Mouse (Mus musculus): ENCODE data around the gene Anpep. TPM values are rescaled to one million over a fixed set of nuclear protein-coding genes. Genes with fewer than 3 reads are reported as not detected.
A peak's percentile ranks its signal among the peaks of the same experiment; 100 is the strongest.
"Not testable (repeated sequence)": the region's sequence is repeated elsewhere in the genome, so short reads cannot be mapped to it uniquely, and the experiment has no call there.

Gene Anpep
- polyA plus RNA-seq, 1 experiment: 17.6 TPM

DNA sequence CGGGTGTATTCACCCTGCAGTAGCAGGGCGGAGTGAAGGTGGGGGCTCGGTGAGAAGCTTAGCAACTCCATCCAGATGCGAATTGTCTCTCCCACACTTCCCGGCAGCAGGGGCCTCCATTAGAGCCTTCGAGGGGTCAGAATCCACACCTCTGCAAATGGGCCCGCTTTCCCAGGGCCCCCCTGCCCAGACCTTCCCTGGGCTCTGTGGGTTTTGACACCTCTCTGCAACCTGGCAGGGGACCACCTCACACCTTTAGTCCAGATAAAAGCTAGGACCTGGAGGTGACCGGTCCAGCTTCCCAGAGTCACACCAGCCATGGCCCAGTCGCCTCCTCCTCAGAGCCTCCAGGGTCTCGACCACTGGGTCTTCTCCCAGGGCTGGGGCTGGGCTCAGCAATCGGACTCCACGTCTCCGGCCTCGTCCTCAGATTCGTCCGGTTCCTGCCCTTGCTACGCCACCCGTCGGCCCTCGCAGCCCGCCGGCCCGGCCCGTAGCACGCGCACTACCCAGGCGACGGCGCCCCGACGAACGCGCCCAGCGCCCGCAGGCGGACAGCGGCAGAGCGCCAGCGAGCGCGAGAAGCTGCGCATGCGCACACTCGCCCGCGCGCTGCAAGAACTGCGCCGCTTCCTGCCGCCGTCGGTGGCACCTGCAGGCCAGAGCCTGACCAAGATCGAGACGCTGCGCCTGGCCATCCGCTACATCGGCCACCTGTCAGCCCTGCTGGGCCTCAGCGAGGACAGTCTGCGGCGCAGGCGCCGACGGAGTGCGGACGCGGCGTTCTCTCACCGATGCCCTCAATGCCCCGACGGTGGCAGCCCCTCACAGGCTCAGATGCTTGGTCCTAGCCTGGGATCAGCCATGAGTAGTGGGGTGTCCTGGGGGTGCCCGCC lies 50.0 kb downstream of the Anpep start, which contains the start of gene Mesp2:
TSS of gene Mesp2 (plus strand) at position 117 of the 896 bp plus-strand sequence.
- no peak for DNase-seq (ENCODE audit: low read depth)

DNA sequence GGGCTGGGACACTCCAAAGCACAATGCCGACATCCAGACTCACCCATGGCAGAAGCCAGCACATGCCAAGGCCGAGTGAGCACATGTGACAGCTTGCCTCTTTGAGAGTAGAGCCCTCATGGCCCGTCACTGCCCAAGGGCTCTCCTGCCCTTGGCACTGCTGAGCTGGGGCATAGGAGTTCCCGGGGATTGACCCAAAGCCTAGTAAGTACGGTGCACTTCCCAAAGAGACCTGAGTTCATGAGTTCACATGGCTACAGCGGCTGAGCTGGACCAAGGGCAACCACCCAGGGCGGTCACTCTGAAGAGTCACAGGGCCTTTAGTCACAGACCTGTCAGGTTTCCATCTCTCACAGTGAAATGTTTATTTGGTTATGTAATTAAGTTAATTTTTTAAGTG lies 52.3 kb downstream of the Anpep start:
- no peak for DNase-seq (ENCODE audit: low read depth)

DNA sequence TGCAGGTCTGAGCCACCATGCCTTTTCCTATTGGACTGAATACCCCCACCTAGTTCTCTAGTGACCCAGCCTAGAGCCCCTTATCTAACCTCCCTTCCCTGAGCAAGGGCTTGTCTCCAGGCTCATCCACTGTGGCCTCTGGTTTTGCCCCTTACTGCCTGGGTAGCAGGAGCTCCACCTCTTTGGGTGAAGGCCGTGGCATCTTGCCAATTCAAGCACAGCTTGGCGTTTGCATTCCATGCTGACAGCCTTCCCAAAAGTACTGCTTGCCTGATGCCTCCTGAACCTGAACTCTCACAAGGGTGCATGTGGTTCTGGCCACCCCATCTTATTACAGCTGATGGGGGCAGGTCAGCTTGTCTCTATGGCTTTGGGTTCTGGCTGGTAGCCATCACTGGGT lies 57.0 kb downstream of the Anpep start:
- DNase-seq (ENCODE audit: low read depth): no peak

GRCm38 (mm10) chr7:79802037-79802436 lies 58.8 kb downstream of the Anpep start:
- no peak for DNase-seq (ENCODE audit: low read depth)

- DNase-seq (ENCODE audit: low read depth): no peak
Observed at GRCm38 (mm10) chr7:79801391-79801790, 59.5 kb downstream of the Anpep start.

- peak; percentile 98 for DNase-seq (ENCODE audit: low read depth)
Observed at GRCm38 (mm10) chr7:79800336-79800735, 60.5 kb downstream of the Anpep start.

GRCm38 (mm10) chr7:79799506-79799905 lies 61.4 kb downstream of the Anpep start:
- DNase-seq (ENCODE audit: low read depth): no peak

- no peak for DNase-seq (ENCODE audit: low read depth)
Observed at GRCm38 (mm10) chr7:79799048-79799447, 61.8 kb downstream of the Anpep start.

DNA sequence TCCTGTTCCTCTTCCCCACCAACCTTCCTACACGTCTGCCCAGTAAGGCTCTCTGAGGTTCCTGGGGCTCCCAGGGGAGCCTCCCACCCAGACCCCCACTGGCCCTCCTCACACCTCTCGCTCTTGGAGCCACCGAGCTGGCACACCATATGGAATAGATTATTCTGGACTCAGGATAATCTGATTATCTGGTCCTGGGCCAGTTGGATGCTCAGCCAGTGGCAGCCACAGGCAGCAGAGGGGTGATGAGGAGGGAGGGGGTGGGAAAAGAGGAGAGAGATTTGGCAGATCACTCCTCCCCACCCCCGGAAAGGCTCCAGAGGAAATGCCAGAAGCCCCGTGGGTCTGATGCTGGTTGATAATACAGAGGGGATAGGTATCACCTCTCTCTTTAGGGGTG lies 62.3 kb downstream of the Anpep start:
- DNase-seq (ENCODE audit: low read depth): no peak

GRCm38 (mm10) chr7:79793688-79794087 lies 67.2 kb downstream of the Anpep start, which contains the start of gene Mesp1:
TSS of gene Mesp1 (minus strand) at chr7:79793788.
- DNase-seq (ENCODE audit: low read depth): no peak

DNA sequence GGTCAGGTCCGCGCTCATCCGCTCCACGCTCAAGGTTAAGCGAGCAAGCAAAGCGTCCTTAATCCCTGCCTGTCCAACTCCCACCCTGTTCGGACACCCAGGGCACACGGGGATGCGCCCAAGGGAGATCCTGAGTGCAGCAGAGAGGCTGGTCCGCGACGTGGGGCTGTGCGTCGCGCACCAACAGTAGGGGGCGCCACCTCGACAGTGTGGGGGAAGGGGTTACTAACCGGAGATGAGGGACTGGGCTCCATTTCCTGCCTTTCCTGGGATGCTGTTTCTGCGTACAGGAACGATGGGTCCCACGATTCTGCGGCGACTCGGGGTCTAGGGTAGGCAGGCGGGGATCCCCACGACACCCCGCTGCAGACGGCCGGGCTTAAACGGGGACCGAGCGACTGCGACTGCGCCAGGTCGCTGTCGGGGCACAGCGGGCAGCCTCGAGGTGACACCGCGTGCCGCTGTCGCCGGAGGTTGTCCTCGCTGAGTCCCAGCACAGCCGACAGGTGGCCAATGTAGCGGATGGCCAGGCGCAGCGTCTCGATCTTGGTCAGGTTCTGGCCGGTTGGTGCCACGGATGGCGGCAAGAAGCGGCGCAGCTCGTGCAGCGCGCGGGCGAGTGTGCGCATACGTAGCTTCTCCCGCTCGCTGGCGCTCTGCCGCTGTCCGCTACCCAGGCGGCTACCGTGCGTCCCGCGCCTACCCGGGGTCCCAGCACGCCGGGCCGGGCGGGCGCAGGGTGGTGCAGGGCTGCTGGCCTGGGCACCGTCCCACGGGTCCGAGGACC lies 68.0 kb downstream of the Anpep start:
- DNase-seq (ENCODE audit: low read depth): no peak

DNA sequence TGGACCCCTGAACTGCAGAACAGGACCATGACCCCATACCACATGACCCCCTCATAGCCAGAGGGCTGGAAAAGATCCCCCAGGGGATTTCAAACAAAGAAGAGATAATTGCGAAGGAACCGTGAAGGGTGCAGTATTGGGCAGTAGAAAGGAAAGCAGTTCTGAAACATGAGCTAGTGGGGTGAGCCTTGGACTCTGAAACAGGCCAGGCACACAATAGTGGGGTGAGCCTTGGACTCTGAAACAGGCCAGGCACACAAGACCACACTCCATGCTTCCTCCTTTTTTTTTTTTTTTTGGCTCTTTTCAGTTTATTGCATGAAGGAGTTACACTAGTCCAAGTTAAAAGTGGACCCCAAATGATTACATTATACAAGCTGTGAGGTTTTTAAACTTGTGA lies 71.0 kb downstream of the Anpep start:
- DNase-seq (ENCODE audit: low read depth): not testable (repeated sequence)

- no peak for DNase-seq (ENCODE audit: low read depth)
Observed at GRCm38 (mm10) chr7:79786295-79786694, 74.6 kb downstream of the Anpep start.

DNA sequence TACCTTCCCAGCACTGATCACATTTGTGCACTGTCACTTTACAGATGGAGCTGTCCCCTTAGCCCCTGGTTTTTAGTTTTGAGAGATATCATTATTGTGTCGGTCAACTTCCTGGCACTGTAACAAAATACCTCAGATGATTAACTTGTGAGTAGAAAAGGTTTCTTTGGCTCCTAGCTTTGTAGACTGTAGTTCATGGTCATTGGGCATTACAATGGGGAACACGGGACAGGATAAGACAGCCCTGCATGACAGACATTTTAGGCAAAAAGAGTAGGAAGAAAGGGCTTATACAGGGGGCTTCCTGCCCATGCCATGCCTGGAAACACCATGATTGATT lies 78.4 kb downstream of the Anpep start:
- DNase-seq (ENCODE audit: low read depth): no peak

DNA sequence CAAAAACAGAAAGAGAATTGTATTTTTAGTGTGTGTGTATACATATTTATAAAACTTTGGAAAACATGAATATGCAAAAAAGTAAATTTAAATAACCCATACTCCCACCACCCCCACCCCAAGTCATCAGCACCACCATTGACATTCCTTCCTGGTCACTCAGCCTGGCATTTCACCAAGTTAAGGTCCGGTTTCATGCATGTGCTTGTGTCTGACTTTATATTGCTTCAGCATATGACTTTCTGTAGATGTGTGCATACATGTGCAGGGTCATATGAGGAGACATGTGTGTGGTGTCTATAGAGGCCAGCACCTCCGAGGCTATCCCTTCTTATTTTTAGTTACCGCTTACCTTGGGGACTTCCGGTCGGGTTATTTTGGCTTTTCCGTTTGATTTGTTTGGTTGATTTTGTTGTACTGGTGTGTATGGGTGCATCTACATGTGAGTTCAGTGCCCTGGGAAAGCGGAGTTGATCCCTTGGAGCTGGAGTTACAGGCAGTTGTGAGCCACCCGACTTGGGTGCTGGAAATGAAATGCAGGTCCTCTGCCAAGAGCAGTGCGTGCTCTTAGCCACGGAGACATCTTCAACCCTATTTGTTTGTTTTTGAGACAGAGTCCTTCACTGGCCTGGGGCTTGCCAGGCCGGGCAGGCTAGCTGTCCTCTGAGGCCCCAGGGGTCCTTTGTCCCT lies 78.9 kb downstream of the Anpep start:
- no peak for DNase-seq (ENCODE audit: low read depth)

DNA sequence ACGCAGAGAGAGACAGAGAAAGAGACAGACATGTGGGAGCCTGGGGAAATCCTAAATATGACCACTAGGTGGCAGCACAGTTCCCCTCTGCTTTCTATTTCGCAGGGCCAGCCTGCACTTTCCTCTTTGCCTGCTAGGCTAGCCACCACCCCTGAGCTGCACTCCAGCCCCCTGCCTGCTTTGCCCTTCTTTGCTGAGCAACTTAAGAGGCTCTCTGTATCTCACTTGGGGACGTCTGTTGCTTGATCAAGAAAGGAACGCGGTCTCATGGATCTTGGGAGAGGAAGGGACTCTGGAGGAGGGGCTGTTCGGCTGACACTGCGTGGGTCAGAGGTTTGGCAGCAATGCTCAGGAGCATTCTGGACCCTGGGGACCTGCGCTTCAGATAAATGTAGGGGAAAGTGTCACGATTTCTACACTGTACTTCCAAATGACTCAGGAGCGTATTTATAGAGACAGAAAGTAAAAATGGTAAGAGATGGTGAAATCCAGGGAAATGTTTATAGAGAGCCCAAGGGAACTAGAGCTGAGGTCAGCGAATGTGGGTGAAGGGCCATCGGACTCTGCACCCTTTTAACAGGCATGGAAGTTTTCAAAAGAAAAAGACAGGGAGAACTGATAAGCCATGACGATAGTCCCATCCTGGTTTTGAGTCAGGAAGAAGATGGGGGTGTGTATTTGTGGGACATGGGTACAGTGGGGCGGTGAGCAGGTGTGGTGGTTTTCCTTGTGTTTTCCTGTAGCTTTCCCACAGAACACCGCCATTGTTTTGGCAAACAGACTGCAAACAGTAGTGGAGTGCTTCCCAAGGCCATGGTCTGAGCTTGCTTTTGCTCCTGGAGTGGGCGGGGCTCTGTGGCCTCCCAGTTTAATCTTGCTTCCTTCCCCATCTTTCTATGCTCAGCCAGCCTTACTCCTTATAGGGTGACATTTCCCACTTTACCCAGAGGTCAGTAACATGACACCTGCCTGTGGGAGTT lies 79.9 kb downstream of the Anpep start:
- no peak for DNase-seq (ENCODE audit: low read depth)

Other genes starting within 250 kb of the Anpep start
- gene Rhcg, start 243.4 kb downstream of the Anpep start, polyA plus RNA-seq (2012; rRNA removed): 272 and 356 TPM in 2 replicates
- 0.20 and 0.34 TPM in 2 replicates for gene Ticrr, start 200.9 kb downstream of the Anpep start, polyA plus RNA-seq (2012; rRNA removed)
- gene Kif7, start 145.3 kb downstream of the Anpep start, polyA plus RNA-seq (2012; rRNA removed): 2.5 and 3.3 TPM in 2 replicates
- gene Plin1, start 128.2 kb downstream of the Anpep start, polyA plus RNA-seq (2012; rRNA removed): 1,005 and 1,059 TPM in 2 replicates
- 34.3 and 44.7 TPM in 2 replicates for gene Pex11a, start 117.9 kb downstream of the Anpep start, polyA plus RNA-seq (2012; rRNA removed)
- gene Wdr93, start 117.9 kb downstream of the Anpep start, polyA plus RNA-seq (2012; rRNA removed): 3.9 and 6.7 TPM in 2 replicates
- gene Mesp1, start 67.3 kb downstream of the Anpep start, polyA plus RNA-seq (2012; rRNA removed): 0.55 and 1.4 TPM in 2 replicates
- gene Mesp2, start 50.3 kb downstream of the Anpep start, polyA plus RNA-seq (2012; rRNA removed): 1.6 and 2.1 TPM in 2 replicates
- 14.3 and 15.7 TPM in 2 replicates for gene Ap3s2, start 59.6 kb upstream of the Anpep start, polyA plus RNA-seq (2012; rRNA removed)
- gene Arpin, start 74.3 kb upstream of the Anpep start, polyA plus RNA-seq (2012; rRNA removed): 10.7 and 13.5 TPM in 2 replicates
- gene Zfp710, start 163.8 kb upstream of the Anpep start, polyA plus RNA-seq (2012; rRNA removed): 25.4 and 27.7 TPM in 2 replicates

All from gonadal fat pad, adult 2 months (tissue).